Mouse (Mus musculus): Measurements from ENCODE around the gene Atp6v1e1. TPM values are rescaled to one million over a fixed set of nuclear protein-coding genes. Genes with fewer than 3 reads are reported as not detected.

Atp6v1e1 gene
- polyA plus RNA-seq, 1 experiment, result 213 TPM

DNA sequence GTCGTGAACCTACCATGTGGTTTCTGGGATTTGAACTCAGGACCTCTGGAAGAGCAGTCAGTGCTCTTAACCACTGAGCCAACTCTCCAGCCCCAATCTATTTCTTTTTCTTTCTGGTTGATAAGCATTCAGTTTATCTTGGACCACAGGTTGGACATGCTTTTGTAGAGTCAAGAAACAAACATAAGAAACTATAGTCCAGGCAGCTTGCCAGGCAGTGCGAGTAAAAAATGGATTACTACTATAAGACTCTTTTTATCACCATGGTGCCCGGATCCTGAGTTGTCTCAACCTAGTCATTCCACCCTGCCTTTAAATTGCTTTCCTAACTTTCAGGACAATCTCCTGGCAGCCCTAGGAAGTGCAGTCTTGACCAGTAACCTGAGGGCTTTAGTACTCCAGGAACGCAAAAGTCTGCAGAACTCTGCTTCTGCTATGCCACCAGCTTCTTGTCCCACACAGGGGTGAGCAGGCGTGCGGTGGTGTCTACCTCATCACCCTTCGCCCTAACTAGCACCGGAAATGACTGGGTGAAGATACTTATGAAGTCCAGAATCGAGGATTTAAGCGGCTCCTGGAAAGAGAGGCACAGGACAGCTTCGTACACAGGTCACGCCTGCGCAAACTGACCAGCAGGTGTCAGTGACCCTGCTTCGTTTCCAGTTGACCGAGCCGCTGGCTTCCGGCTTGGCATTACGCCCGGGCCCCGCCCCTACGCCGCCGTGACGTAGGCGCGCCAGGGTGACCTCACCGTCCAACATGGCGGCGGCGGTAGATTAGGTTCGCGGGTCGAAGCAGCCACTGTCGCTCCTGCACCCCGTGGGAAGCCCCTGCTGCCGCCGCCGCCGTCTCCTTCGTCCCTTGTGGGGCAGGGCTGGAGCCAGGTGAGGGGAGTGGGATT lies 13.1 kb upstream of the Atp6v1e1 start, which contains the start of gene Bcl2l13:
TSS of gene Bcl2l13 (plus strand) at position 739 of the 901 bp plus-strand sequence.
- no peaks in the 10 kb centered on the region for H3K27me3 ChIP-seq (ENCODE audit: control insufficient read depth, insufficient read depth, low read length, poor library complexity, severe bottlenecking)
- H3K4me1 ChIP-seq (ENCODE audit: control insufficient read depth, insufficient read depth, low read length), result no peaks in the 10 kb centered on the region
- peak within 1 kb of the TSS; percentile 80 for H3K9ac ChIP-seq (ENCODE audit: low read depth, poor library complexity, severe bottlenecking)
- peak; percentile 49 for TF ChIP-seq CTCF (IDR thresholded peaks at IDR 0.05; ENCODE audit: low read depth, low read length)
- TF ChIP-seq POLR2A (IDR thresholded peaks at IDR 0.05; ENCODE audit: insufficient read depth, low read length), result peak; percentile 95
- no peak for TF ChIP-seq EP300 (IDR thresholded peaks at IDR 0.05; ENCODE audit: insufficient read depth, low read depth, low read length)
- H3K4me3 ChIP-seq (ENCODE audit: low read depth, low read length), result peak within 1 kb of the TSS; percentile 97
- peak within 1 kb of the TSS; percentile 21; the same call in 1 of the 2 replicates for H3K27ac ChIP-seq (ENCODE audit: insufficient read depth, low read length)
- no peaks in the 10 kb centered on the region for H3K36me3 ChIP-seq (ENCODE audit: control insufficient read depth, insufficient read depth, low read length, poor library complexity, severe bottlenecking)
- H3K9me3 ChIP-seq (replicated peaks; ENCODE audit: control insufficient read depth, insufficient read depth, low read length, poor library complexity, severe bottlenecking), result no peaks in the 10 kb centered on the region

DNA sequence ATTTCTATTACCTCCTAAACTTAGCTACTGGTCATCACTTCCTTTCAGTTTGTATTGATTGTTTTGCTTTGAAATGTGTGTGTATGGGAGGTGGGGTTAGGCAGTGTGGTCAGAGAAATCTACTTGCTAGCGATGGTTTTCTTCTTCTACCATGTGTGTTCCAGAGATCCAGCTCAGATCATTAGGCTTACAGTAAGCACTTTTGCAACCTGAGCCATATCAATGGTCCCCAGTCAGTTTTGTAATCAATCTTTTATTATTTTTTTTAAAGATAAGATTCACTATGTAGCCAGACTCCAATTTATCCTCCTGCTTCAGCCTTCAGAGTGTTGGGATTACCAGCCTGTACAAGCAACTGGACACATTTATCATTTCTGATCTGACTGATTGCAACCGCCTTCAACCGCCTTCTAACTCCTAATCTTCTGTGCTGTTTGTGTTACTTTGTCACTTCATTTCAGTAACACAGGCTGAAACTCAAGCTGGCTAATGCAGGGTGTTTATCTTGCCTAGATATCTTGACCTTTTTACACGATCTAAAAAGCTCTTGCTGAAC lies 12.3 kb upstream of the Atp6v1e1 start:
- Histone ChIP-seq H3K9ac (ENCODE audit: low read depth, poor library complexity, severe bottlenecking) (no peak overlapping the region), H3K4me3 (ENCODE audit: low read depth, low read length) (no peak overlapping the region), H3K27me3 (ENCODE audit: control insufficient read depth, insufficient read depth, low read length, poor library complexity, severe bottlenecking) (no peaks in the 10 kb centered on the region), H3K27ac (ENCODE audit: insufficient read depth, low read length) (no peak overlapping the region), H3K4me1 (ENCODE audit: control insufficient read depth, insufficient read depth, low read length) (no peaks in the 10 kb centered on the region), H3K36me3 (ENCODE audit: control insufficient read depth, insufficient read depth, low read length, poor library complexity, severe bottlenecking) (no peaks in the 10 kb centered on the region), H3K9me3 (replicated peaks; ENCODE audit: control insufficient read depth, insufficient read depth, low read length, poor library complexity, severe bottlenecking) (no peaks in the 10 kb centered on the region)
- TF ChIP-seq EP300 (IDR thresholded peaks at IDR 0.05; ENCODE audit: insufficient read depth, low read depth, low read length) (no peak), POLR2A (IDR thresholded peaks at IDR 0.05; ENCODE audit: insufficient read depth, low read length) (no peak), CTCF (IDR thresholded peaks at IDR 0.05; ENCODE audit: low read depth, low read length) (no peak)

DNA sequence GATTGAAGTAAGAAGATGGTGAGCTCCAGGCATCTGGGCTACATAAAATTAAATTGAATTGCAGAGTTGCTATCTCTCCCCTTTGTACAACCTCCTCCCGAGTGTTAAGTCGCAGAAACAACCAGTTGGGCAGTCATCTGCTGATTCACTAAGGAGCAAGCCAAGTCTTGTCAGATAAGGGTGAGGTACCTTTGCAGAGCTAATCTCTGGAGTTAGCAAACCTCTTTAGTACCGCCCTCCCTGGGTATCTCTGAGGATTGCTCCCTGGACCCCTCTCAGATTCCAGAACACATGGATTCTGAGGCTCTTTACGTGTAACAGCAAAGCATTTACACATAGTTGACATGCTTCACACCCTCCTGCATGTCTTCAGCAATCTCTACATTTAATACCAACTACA lies 9.5 kb upstream of the Atp6v1e1 start:
- Histone ChIP-seq H3K9ac (ENCODE audit: low read depth, poor library complexity, severe bottlenecking) (no peak overlapping the region), H3K27me3 (ENCODE audit: control insufficient read depth, insufficient read depth, low read length, poor library complexity, severe bottlenecking) (no peaks in the 10 kb centered on the region), H3K9me3 (replicated peaks; ENCODE audit: control insufficient read depth, insufficient read depth, low read length, poor library complexity, severe bottlenecking) (no peaks in the 10 kb centered on the region), H3K27ac (ENCODE audit: insufficient read depth, low read length) (no peak overlapping the region), H3K36me3 (ENCODE audit: control insufficient read depth, insufficient read depth, low read length, poor library complexity, severe bottlenecking) (no peaks in the 10 kb centered on the region), H3K4me1 (ENCODE audit: control insufficient read depth, insufficient read depth, low read length) (no peaks in the 10 kb centered on the region), H3K4me3 (ENCODE audit: low read depth, low read length) (no peak overlapping the region)
- TF ChIP-seq CTCF (IDR thresholded peaks at IDR 0.05; ENCODE audit: low read depth, low read length), result no peak
- TF ChIP-seq EP300 (IDR thresholded peaks at IDR 0.05; ENCODE audit: insufficient read depth, low read depth, low read length), result no peak
- no peak for TF ChIP-seq POLR2A (IDR thresholded peaks at IDR 0.05; ENCODE audit: insufficient read depth, low read length)

DNA sequence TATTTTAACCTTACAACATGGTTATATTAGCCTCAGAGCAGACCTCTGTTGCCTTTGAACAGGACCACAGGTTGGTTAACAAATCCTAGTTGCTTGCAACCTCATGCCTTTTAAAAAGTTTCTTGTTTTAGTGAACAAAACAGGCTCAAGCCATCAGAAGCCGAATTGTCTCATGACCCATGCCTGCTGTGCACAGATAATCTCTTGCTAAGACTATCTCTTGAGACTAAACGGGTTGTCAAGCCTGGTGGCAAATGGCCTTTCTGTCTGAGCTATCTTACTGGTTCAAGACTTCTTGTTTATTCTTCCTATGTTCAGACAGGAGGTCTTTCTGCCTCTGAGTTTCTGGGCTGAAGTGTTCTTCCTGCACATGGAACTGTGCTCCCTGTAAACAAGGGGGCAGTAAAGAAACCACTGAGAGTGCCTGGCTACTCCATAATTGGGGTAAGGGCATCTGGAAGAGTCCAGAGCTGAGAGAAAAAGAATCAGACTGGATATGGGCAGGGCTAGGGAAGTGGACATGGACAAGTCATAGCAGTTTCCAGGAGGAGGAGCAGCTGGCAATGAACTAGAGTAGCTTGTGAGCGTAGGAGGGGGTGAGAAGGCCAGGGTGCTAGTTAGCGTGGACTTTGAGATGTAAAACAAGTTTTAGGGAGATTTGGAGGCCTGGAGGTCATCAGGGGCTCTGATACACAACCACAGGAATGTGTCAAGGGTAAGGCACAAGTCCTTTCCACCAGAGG lies 8.4 kb upstream of the Atp6v1e1 start:
- no peak overlapping the region for H3K27ac ChIP-seq (ENCODE audit: insufficient read depth, low read length)
- TF ChIP-seq POLR2A (IDR thresholded peaks at IDR 0.05; ENCODE audit: insufficient read depth, low read length), result no peak
- TF ChIP-seq CTCF (IDR thresholded peaks at IDR 0.05; ENCODE audit: low read depth, low read length), result no peak
- no peak for TF ChIP-seq EP300 (IDR thresholded peaks at IDR 0.05; ENCODE audit: insufficient read depth, low read depth, low read length)
- H3K4me3 ChIP-seq (ENCODE audit: low read depth, low read length), result no peak overlapping the region

DNA sequence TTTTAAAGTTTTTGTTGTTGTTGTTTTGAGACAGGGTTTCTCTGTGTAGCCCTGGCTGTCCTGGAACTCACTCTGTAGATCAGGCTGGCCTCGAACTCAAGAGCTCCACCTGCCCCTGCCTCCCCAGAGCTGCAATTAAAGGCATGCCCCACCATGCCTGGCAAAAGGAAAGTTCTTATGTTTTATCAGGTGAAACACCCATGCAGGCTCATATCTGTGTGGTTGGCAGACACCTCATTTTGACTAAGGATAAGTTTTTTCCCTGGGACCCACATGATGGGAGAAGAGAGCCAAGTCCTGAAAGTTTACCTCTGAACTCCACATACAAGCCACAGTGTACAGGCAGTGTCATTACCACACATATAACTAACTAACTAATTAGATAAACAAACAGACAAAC lies 7.5 kb upstream of the Atp6v1e1 start:
- no peak for TF ChIP-seq POLR2A (IDR thresholded peaks at IDR 0.05; ENCODE audit: insufficient read depth, low read length)
- TF ChIP-seq CTCF (IDR thresholded peaks at IDR 0.05; ENCODE audit: low read depth, low read length), result no peak
- no peak for TF ChIP-seq EP300 (IDR thresholded peaks at IDR 0.05; ENCODE audit: insufficient read depth, low read depth, low read length)
- Histone ChIP-seq H3K9me3 (replicated peaks; ENCODE audit: control insufficient read depth, insufficient read depth, low read length, poor library complexity, severe bottlenecking) (no peaks in the 10 kb centered on the region), H3K4me1 (ENCODE audit: control insufficient read depth, insufficient read depth, low read length) (no peaks in the 10 kb centered on the region), H3K4me3 (ENCODE audit: low read depth, low read length) (no peak overlapping the region), H3K9ac (ENCODE audit: low read depth, poor library complexity, severe bottlenecking) (no peak overlapping the region), H3K27ac (ENCODE audit: insufficient read depth, low read length) (no peak overlapping the region), H3K36me3 (ENCODE audit: control insufficient read depth, insufficient read depth, low read length, poor library complexity, severe bottlenecking) (no peaks in the 10 kb centered on the region), H3K27me3 (ENCODE audit: control insufficient read depth, insufficient read depth, low read length, poor library complexity, severe bottlenecking) (no peaks in the 10 kb centered on the region)

More for the DNA sequence above, 8.4 kb upstream of the Atp6v1e1 start:
- no peak overlapping the region for H3K9ac ChIP-seq (ENCODE audit: low read depth, poor library complexity, severe bottlenecking)
- H3K27me3 ChIP-seq (ENCODE audit: control insufficient read depth, insufficient read depth, low read length, poor library complexity, severe bottlenecking), result no peaks in the 10 kb centered on the region
- H3K4me1 ChIP-seq (ENCODE audit: control insufficient read depth, insufficient read depth, low read length), result no peaks in the 10 kb centered on the region
- H3K36me3 ChIP-seq (ENCODE audit: control insufficient read depth, insufficient read depth, low read length, poor library complexity, severe bottlenecking), result no peaks in the 10 kb centered on the region
- H3K9me3 ChIP-seq (replicated peaks; ENCODE audit: control insufficient read depth, insufficient read depth, low read length, poor library complexity, severe bottlenecking), result no peaks in the 10 kb centered on the region
